Mouse (Mus musculus): ENCODE results near the gene Rhox3h. TPM values are rescaled to one million over a fixed set of nuclear protein-coding genes. Genes with fewer than 3 reads are reported as not detected.
A peak's percentile ranks its signal among the peaks of the same experiment; 100 is the strongest.
"Not testable (repeated sequence)": the region's sequence is repeated elsewhere in the genome, so short reads cannot be mapped to it uniquely, and the experiment has no call there.

Rhox3h gene
- not detected in 2 replicates for total RNA-seq (2012; rRNA removed)

DNA sequence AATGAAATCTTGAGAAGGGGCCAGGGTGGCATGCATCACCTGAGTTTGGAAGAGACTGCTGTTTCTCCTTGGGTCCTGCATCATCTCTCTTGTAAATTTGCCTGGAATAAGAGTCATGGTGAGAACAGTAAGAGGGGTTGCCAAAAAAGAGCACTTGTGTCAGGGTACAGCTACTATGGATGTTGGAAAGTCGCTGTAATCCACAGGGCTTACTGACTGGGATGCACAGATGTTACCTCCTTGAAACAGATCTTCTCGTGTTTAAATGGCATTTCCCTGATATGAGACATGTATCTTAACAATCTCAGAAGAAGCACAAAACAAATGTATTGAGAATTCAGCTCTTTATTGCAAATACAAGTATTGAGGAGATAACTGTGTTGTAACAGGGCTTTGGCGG is at the start of gene Rhox3h:
Rhox3h (minus strand) TSS at position 101 of the 400 bp plus-strand sequence.
- H3K4me1 ChIP-seq (ENCODE audit: control insufficient read depth in 2 of 2, insufficient read depth in 2 of 2, low read length in 2 of 2, poor library complexity in 1 of 2); DNase-seq (ENCODE audit: low read depth, low spot score); H3K9me3 ChIP-seq (ENCODE audit: control insufficient read depth, insufficient read depth, low read depth, low read length); H3K9ac ChIP-seq (ENCODE audit: insufficient read depth, low read depth, low read length, poor library complexity, severe bottlenecking); H3K36me3 ChIP-seq (ENCODE audit: control insufficient read depth, insufficient read depth, low read length, poor library complexity, severe bottlenecking); H3K27ac ChIP-seq (ENCODE audit: insufficient read depth, low read depth, low read length, poor library complexity, severe bottlenecking); H3K4me3 ChIP-seq (ENCODE audit: insufficient read depth in 1 of 2, low read depth in 1 of 2, low read length in 2 of 2, poor library complexity in 1 of 2, severe bottlenecking in 1 of 2); in situ Hi-C loops (cut with MboI; ENCODE audit: low sequenced_read_pairs in 2 of 2, unreplicated experiment in 2 of 2): not testable (repeated sequence)

DNA sequence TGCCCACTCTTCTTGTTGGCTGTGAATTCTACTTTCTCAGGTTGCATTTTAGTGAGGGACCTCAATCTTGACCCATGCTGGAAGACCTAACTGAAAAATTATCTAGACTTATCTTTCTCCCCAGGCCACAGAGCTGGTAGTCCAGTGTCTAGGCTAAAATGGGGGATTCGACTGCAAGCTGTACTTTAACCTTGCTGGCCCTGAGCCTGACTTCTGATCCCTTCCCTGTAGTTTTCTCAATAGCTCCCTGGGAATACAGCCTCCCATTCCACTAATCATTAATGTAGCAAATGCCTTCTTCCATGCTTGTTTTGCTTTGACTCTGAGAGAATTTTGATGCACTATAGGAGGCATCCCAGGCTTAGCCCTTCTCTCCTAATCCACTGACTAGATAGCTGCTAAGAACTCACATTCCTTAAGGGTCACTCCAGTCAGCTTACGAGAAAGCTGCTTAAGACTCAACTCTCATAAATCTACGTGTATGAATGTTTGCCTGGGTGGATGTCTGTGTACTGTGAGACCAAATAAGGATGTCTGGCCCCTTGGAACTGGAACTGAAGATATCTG is 33.3 kb upstream of the Rhox3h start:
- H3K9me3 ChIP-seq (ENCODE audit: control insufficient read depth, insufficient read depth, low read depth, low read length): no peaks in the 10 kb centered on the region
- in situ Hi-C loops (cut with MboI; ENCODE audit: low sequenced_read_pairs in 2 of 2, unreplicated experiment in 2 of 2): no loop called here
- no peak overlapping the region; the same call in 1 of the 2 replicates for H3K27ac ChIP-seq (ENCODE audit: insufficient read depth, low read depth, low read length, poor library complexity, severe bottlenecking)
- no peak for TF ChIP-seq CHD2 (IDR thresholded peaks at IDR 0.05; ENCODE audit: low read depth, low read length)
- TF ChIP-seq MAFK (IDR thresholded peaks at IDR 0.05; ENCODE audit: insufficient read depth, low read depth, low read length): no peak
- no peak for TF ChIP-seq ZC3H11A (IDR thresholded peaks at IDR 0.05; ENCODE audit: borderline replicate concordance, low read depth, low read length)
- TF ChIP-seq HCFC1 (IDR thresholded peaks at IDR 0.05; ENCODE audit: borderline replicate concordance, insufficient read depth, low read length): no peak
- no peak for TF ChIP-seq ZNF384 (IDR thresholded peaks at IDR 0.05; ENCODE audit: low read depth, low read length)
- H3K4me1 ChIP-seq (ENCODE audit: control insufficient read depth in 2 of 2, insufficient read depth in 2 of 2, low read length in 2 of 2, poor library complexity in 1 of 2): no peaks in the 10 kb centered on the region
- no peak for DNase-seq (ENCODE audit: low read depth, low spot score)
- no peak overlapping the region for H3K4me3 ChIP-seq (ENCODE audit: insufficient read depth in 1 of 2, low read depth in 1 of 2, low read length in 2 of 2, poor library complexity in 1 of 2, severe bottlenecking in 1 of 2)
- H3K9ac ChIP-seq (ENCODE audit: insufficient read depth, low read depth, low read length, poor library complexity, severe bottlenecking): no peak overlapping the region
- no peaks in the 10 kb centered on the region for H3K36me3 ChIP-seq (ENCODE audit: control insufficient read depth, insufficient read depth, low read length, poor library complexity, severe bottlenecking)

DNA sequence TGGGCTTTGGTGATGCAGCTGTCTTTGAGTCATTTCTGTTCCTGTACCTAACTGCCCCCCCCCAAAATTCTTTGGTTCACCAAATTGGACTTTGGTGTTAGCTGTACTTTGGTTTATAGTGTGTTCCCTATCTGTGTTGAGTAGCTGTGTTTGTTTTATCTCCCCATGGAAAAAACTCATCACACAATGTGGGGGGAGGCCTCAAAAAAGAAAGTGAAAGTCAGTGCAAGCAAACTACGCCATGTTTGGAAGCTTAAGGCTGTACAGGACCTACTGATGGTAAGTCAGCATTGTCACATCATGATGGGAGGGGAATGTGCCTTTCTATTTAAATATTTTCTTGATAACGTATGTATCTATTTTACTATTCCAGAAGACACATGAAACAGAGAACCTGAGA is 23.7 kb upstream of the Rhox3h start:
- Histone ChIP-seq H3K27ac (ENCODE audit: insufficient read depth, low read depth, low read length, poor library complexity, severe bottlenecking) (no peak overlapping the region), H3K4me1 (ENCODE audit: control insufficient read depth in 2 of 2, insufficient read depth in 2 of 2, low read length in 2 of 2, poor library complexity in 1 of 2) (no peaks in the 10 kb centered on the region), H3K9ac (ENCODE audit: insufficient read depth, low read depth, low read length, poor library complexity, severe bottlenecking) (no peak overlapping the region), H3K9me3 (ENCODE audit: control insufficient read depth, insufficient read depth, low read depth, low read length) (no peaks in the 10 kb centered on the region), H3K36me3 (ENCODE audit: control insufficient read depth, insufficient read depth, low read length, poor library complexity, severe bottlenecking) (no peaks in the 10 kb centered on the region), H3K4me3 (ENCODE audit: insufficient read depth in 1 of 2, low read depth in 1 of 2, low read length in 2 of 2, poor library complexity in 1 of 2, severe bottlenecking in 1 of 2) (no peak overlapping the region)
- DNase-seq (ENCODE audit: low read depth, low spot score): no peak
- TF ChIP-seq CHD2 (IDR thresholded peaks at IDR 0.05; ENCODE audit: low read depth, low read length): no peak
- no peak for TF ChIP-seq HCFC1 (IDR thresholded peaks at IDR 0.05; ENCODE audit: borderline replicate concordance, insufficient read depth, low read length)
- TF ChIP-seq ZNF384 (IDR thresholded peaks at IDR 0.05; ENCODE audit: low read depth, low read length): no peak
- in situ Hi-C loops (cut with MboI; ENCODE audit: low sequenced_read_pairs in 2 of 2, unreplicated experiment in 2 of 2): no loop called here

DNA sequence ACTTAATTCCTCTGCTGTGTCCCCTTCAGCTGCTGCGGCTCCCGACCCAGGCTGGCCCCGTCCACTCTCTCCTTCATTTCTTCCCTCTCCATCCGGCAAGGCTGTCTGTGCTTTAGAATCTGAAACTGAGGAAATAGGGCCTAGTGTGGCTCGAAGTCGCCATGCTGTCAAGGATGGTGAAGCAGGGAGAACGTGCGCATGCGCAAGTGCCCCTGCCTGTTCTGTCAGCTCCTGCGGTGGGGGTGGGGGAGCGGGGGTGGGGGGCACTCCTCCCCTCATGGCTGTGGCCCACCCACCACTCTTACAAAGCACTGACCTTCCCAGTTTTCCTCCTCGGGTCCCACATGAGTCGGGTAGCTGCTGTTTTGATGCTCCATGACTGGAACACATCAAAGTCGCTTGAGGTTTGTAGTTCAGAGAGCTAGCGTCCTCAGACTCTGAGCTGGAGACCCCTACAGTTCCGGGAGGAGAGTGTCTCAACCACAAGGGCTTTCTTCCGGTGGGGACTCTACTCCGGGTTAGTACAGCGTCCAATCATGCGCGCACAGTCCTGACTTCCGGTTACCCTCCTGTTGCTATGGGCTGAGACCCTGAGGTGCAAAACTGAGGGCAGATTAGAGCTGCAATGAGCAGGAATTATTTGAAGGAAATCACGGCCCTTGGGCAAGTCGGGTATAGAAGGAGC is 14.6 kb upstream of the Rhox3h start:
- no peaks in the 10 kb centered on the region for H3K9me3 ChIP-seq (ENCODE audit: control insufficient read depth, insufficient read depth, low read depth, low read length)
- in situ Hi-C loops (cut with MboI; ENCODE audit: low sequenced_read_pairs in 2 of 2, unreplicated experiment in 2 of 2): no loop called here
- no peak for DNase-seq (ENCODE audit: low read depth, low spot score)
- H3K27ac ChIP-seq (ENCODE audit: insufficient read depth, low read depth, low read length, poor library complexity, severe bottlenecking): no peak overlapping the region
- no peaks in the 10 kb centered on the region for H3K36me3 ChIP-seq (ENCODE audit: control insufficient read depth, insufficient read depth, low read length, poor library complexity, severe bottlenecking)
- TF ChIP-seq ZC3H11A (IDR thresholded peaks at IDR 0.05; ENCODE audit: borderline replicate concordance, low read depth, low read length) (no peak), HCFC1 (IDR thresholded peaks at IDR 0.05; ENCODE audit: borderline replicate concordance, insufficient read depth, low read length) (no peak), CHD2 (IDR thresholded peaks at IDR 0.05; ENCODE audit: low read depth, low read length) (no peak), ZNF384 (IDR thresholded peaks at IDR 0.05; ENCODE audit: low read depth, low read length) (no peak), MAFK (IDR thresholded peaks at IDR 0.05; ENCODE audit: insufficient read depth, low read depth, low read length) (no peak)
- no peaks in the 10 kb centered on the region for H3K4me1 ChIP-seq (ENCODE audit: control insufficient read depth in 2 of 2, insufficient read depth in 2 of 2, low read length in 2 of 2, poor library complexity in 1 of 2)
- peak overlapping the region in 1 of 2 experiments; percentile 11; a peak in 1 of 4 replicates for H3K4me3 ChIP-seq (ENCODE audit: insufficient read depth in 1 of 2, low read depth in 1 of 2, low read length in 2 of 2, poor library complexity in 1 of 2, severe bottlenecking in 1 of 2)
- H3K9ac ChIP-seq (ENCODE audit: insufficient read depth, low read depth, low read length, poor library complexity, severe bottlenecking): no peak overlapping the region

DNA sequence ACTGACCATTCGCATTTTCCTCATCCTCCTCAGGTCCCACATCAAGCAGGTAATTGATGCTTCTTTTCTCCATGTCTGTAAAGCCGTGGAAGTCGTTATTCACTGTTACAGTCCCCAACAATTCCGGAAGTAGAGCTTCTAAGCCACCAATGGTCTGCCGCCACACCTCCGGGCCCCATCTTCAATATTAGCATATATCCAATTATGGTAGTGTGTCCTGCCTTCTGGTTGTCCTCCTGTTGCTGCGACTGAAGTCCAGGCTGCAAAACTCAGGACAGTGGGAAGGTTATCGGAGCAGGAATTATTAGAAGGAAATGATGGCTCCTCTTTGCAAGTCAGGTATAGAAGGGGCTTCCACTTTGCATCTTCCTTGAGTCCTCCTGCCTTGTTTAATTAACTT is 4.6 kb upstream of the Rhox3h start, which contains the start of gene Rhox2h:
Rhox2h (minus strand) TSS at position 101 of the 400 bp plus-strand sequence.
- H3K36me3 ChIP-seq (ENCODE audit: control insufficient read depth, insufficient read depth, low read length, poor library complexity, severe bottlenecking); H3K4me1 ChIP-seq (ENCODE audit: control insufficient read depth in 2 of 2, insufficient read depth in 2 of 2, low read length in 2 of 2, poor library complexity in 1 of 2); H3K9me3 ChIP-seq (ENCODE audit: control insufficient read depth, insufficient read depth, low read depth, low read length); H3K27ac ChIP-seq (ENCODE audit: insufficient read depth, low read depth, low read length, poor library complexity, severe bottlenecking); DNase-seq (ENCODE audit: low read depth, low spot score); H3K4me3 ChIP-seq (ENCODE audit: insufficient read depth in 1 of 2, low read depth in 1 of 2, low read length in 2 of 2, poor library complexity in 1 of 2, severe bottlenecking in 1 of 2); in situ Hi-C loops (cut with MboI; ENCODE audit: low sequenced_read_pairs in 2 of 2, unreplicated experiment in 2 of 2); H3K9ac ChIP-seq (ENCODE audit: insufficient read depth, low read depth, low read length, poor library complexity, severe bottlenecking): not testable (repeated sequence)

DNA sequence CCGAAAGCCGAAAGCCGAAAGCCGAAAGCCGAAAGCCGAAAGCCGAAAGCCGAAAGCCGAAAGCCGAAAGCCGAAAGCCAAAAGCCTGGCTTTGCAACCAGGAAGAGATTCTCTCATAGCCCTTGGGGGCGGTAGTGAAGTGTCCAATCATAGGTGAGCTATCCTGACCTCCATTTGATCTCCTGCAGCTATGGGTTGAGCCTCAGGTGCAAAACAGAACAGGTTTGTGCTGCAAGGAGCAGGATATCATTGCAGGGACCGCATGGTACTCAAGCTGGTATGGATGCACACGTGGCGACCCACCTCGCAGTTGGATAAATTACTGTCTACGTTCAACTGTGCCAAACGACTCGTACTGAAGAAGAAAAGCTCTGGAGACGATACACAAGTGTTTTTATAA is 17.3 kb downstream of the Rhox3h start, which contains the start of gene Rhox4g:
Rhox4g (minus strand) TSS at position 101 of the 400 bp plus-strand sequence.
- H3K36me3 ChIP-seq (ENCODE audit: control insufficient read depth, insufficient read depth, low read length, poor library complexity, severe bottlenecking); H3K9ac ChIP-seq (ENCODE audit: insufficient read depth, low read depth, low read length, poor library complexity, severe bottlenecking); H3K4me3 ChIP-seq (ENCODE audit: insufficient read depth in 1 of 2, low read depth in 1 of 2, low read length in 2 of 2, poor library complexity in 1 of 2, severe bottlenecking in 1 of 2); H3K27ac ChIP-seq (ENCODE audit: insufficient read depth, low read depth, low read length, poor library complexity, severe bottlenecking); H3K9me3 ChIP-seq (ENCODE audit: control insufficient read depth, insufficient read depth, low read depth, low read length); DNase-seq (ENCODE audit: low read depth, low spot score); in situ Hi-C loops (cut with MboI; ENCODE audit: low sequenced_read_pairs in 2 of 2, unreplicated experiment in 2 of 2); H3K4me1 ChIP-seq (ENCODE audit: control insufficient read depth in 2 of 2, insufficient read depth in 2 of 2, low read length in 2 of 2, poor library complexity in 1 of 2): not testable (repeated sequence)

DNA sequence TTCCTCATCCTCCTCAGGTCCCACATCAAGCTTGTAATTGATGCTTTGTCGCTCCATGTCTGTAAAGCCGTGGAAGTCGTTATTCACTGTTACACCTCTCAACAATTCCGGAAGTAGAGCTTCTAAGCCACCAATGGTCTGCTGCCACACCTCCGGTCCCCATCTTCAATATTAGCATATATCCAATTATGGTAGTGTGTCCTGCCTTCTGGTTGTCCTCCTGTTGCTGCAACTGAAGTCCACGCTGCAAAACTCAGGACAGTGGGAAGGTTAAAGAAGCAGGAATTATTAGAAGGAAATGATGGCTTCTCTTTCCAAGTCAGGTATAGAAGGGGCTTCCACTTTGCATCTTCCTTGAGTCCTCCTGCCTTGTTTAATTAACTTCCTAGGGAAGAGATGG is 25.2 kb downstream of the Rhox3h start, which contains the start of gene Rhox2g:
Rhox2g (minus strand) TSS at position 101 of the 400 bp plus-strand sequence.
- H3K36me3 ChIP-seq (ENCODE audit: control insufficient read depth, insufficient read depth, low read length, poor library complexity, severe bottlenecking); H3K4me1 ChIP-seq (ENCODE audit: control insufficient read depth in 2 of 2, insufficient read depth in 2 of 2, low read length in 2 of 2, poor library complexity in 1 of 2); H3K27ac ChIP-seq (ENCODE audit: insufficient read depth, low read depth, low read length, poor library complexity, severe bottlenecking); H3K9ac ChIP-seq (ENCODE audit: insufficient read depth, low read depth, low read length, poor library complexity, severe bottlenecking); in situ Hi-C loops (cut with MboI; ENCODE audit: low sequenced_read_pairs in 2 of 2, unreplicated experiment in 2 of 2); DNase-seq (ENCODE audit: low read depth, low spot score); H3K4me3 ChIP-seq (ENCODE audit: insufficient read depth in 1 of 2, low read depth in 1 of 2, low read length in 2 of 2, poor library complexity in 1 of 2, severe bottlenecking in 1 of 2); H3K9me3 ChIP-seq (ENCODE audit: control insufficient read depth, insufficient read depth, low read depth, low read length): not testable (repeated sequence)
